Mouse (Mus musculus): Measurements from ENCODE around the gene Olfr782. TPM values are rescaled to one million over a fixed set of nuclear protein-coding genes. Genes with fewer than 3 reads are reported as not detected.
"Not testable (repeated sequence)": the region's sequence is repeated elsewhere in the genome, so short reads cannot be mapped to it uniquely, and the experiment has no call there.

Gene Olfr782
- polyA plus RNA-seq (2015; fragmentation: Nextera tagmentation; extraction: Ambion mirVana): not detected in 2 replicates

- Histone ChIP-seq H3K27ac (replicated peaks) (no peak within 1 kb of the TSS), H3K4me3 (no peak within 1 kb of the TSS), H3K27me3 (replicated peaks) (no peaks in the 10 kb centered on the region), H3K9me3 (no peaks in the 10 kb centered on the region), H3K4me2 (no peak within 1 kb of the TSS), H3K36me3 (no peaks in the 10 kb centered on the region), H3K9ac (no peak within 1 kb of the TSS), H3K4me1 (no peaks in the 10 kb centered on the region)
- no peak for ATAC-seq (ENCODE audit: extremely low read depth, insufficient number of reproducible peaks, low FRiP score, low TSS enrichment)
- 76% methylated on average over 3 of the region's 3 CpGs for WGBS
Measured at GRCm38 (mm10) chr10:129348550-129348949, at the start of gene Olfr782. Olfr782 (plus strand) TSS chr10:129348850.

- H3K36me3 ChIP-seq; H3K27ac ChIP-seq (replicated peaks); H3K9me3 ChIP-seq; H3K4me1 ChIP-seq; H3K4me3 ChIP-seq; H3K27me3 ChIP-seq (replicated peaks); H3K4me2 ChIP-seq; ATAC-seq (ENCODE audit: extremely low read depth, insufficient number of reproducible peaks, low FRiP score, low TSS enrichment); H3K9ac ChIP-seq: not testable (repeated sequence)
- 42% methylated on average over 1 of the region's 1 CpGs for WGBS
Measured at GRCm38 (mm10) chr10:129312973-129313372, 35.7 kb upstream of the Olfr782 start.

GRCm38 (mm10) chr10:129313521-129313920 lies 35.1 kb upstream of the Olfr782 start:
- H3K27me3 ChIP-seq (replicated peaks); H3K4me2 ChIP-seq; H3K27ac ChIP-seq (replicated peaks); H3K4me3 ChIP-seq; H3K4me1 ChIP-seq; H3K36me3 ChIP-seq; H3K9ac ChIP-seq; ATAC-seq (ENCODE audit: extremely low read depth, insufficient number of reproducible peaks, low FRiP score, low TSS enrichment); H3K9me3 ChIP-seq: not testable (repeated sequence)
- WGBS: no CpG with 5 or more reads among the region's 1 CpGs

GRCm38 (mm10) chr10:129317817-129318216 lies 30.8 kb upstream of the Olfr782 start, which contains the start of gene Olfr780:
Olfr780 (plus strand) TSS chr10:129318117.
- no peaks in the 10 kb centered on the region for H3K4me1 ChIP-seq
- no peak within 1 kb of the TSS for H3K4me2 ChIP-seq
- H3K9me3 ChIP-seq: no peaks in the 10 kb centered on the region
- 63% methylated on average over 3 of the region's 3 CpGs for WGBS
- no peak within 1 kb of the TSS for H3K4me3 ChIP-seq
- no peak for ATAC-seq (ENCODE audit: extremely low read depth, insufficient number of reproducible peaks, low FRiP score, low TSS enrichment)
- H3K36me3 ChIP-seq: no peaks in the 10 kb centered on the region
- no peak within 1 kb of the TSS for H3K27ac ChIP-seq (replicated peaks)
- no peaks in the 10 kb centered on the region for H3K27me3 ChIP-seq (replicated peaks)
- H3K9ac ChIP-seq: no peak within 1 kb of the TSS

GRCm38 (mm10) chr10:129328554-129328953 lies 20.1 kb upstream of the Olfr782 start, which contains the start of gene Olfr781:
Olfr781 (plus strand) TSS chr10:129328854.
- no peak for ATAC-seq (ENCODE audit: extremely low read depth, insufficient number of reproducible peaks, low FRiP score, low TSS enrichment)
- Histone ChIP-seq H3K4me2 (no peak within 1 kb of the TSS), H3K36me3 (no peaks in the 10 kb centered on the region), H3K4me1 (no peaks in the 10 kb centered on the region), H3K27me3 (replicated peaks) (no peaks in the 10 kb centered on the region), H3K9me3 (peaks cover 15% of the 10 kb centered on the region; the same call in 1 of the 2 replicates), H3K27ac (replicated peaks) (no peak within 1 kb of the TSS), H3K4me3 (no peak within 1 kb of the TSS), H3K9ac (no peak within 1 kb of the TSS)

GRCm38 (mm10) chr10:129352475-129352874 lies 3.8 kb downstream of the Olfr782 start:
- H3K9me3 ChIP-seq; H3K4me3 ChIP-seq; H3K36me3 ChIP-seq; H3K9ac ChIP-seq; ATAC-seq (ENCODE audit: extremely low read depth, insufficient number of reproducible peaks, low FRiP score, low TSS enrichment); H3K4me2 ChIP-seq; H3K4me1 ChIP-seq; H3K27me3 ChIP-seq (replicated peaks); H3K27ac ChIP-seq (replicated peaks): not testable (repeated sequence)
- WGBS: 58% methylated on average over 2 of the region's 2 CpGs

GRCm38 (mm10) chr10:129356496-129356895 lies 7.8 kb downstream of the Olfr782 start:
- H3K4me3 ChIP-seq; H3K27me3 ChIP-seq (replicated peaks); H3K4me2 ChIP-seq; ATAC-seq (ENCODE audit: extremely low read depth, insufficient number of reproducible peaks, low FRiP score, low TSS enrichment); H3K36me3 ChIP-seq; H3K27ac ChIP-seq (replicated peaks); H3K9ac ChIP-seq; H3K4me1 ChIP-seq; H3K9me3 ChIP-seq: not testable (repeated sequence)
- 68% methylated on average over 4 of the region's 4 CpGs for WGBS

- Histone ChIP-seq H3K4me2 (no peak overlapping the region), H3K4me3 (no peak overlapping the region), H3K36me3 (no peaks in the 10 kb centered on the region), H3K9me3 (0 out of 2 replicates have a peak, but pooled peaks cover 11% of the 10 kb centered on the region), H3K9ac (no peak overlapping the region), H3K27me3 (replicated peaks) (no peaks in the 10 kb centered on the region), H3K4me1 (no peaks in the 10 kb centered on the region), H3K27ac (replicated peaks) (no peak overlapping the region)
- no peak for ATAC-seq (ENCODE audit: extremely low read depth, insufficient number of reproducible peaks, low FRiP score, low TSS enrichment)
- WGBS: 63% methylated on average over 5 of the region's 5 CpGs
Measured at GRCm38 (mm10) chr10:129357307-129357706, 8.7 kb downstream of the Olfr782 start.

GRCm38 (mm10) chr10:129374051-129374450 lies 25.4 kb downstream of the Olfr782 start:
- WGBS: 76% methylated on average over 5 of the region's 5 CpGs
- not testable (repeated sequence) for H3K4me1 ChIP-seq; H3K27ac ChIP-seq (replicated peaks); H3K9me3 ChIP-seq; H3K36me3 ChIP-seq; ATAC-seq (ENCODE audit: extremely low read depth, insufficient number of reproducible peaks, low FRiP score, low TSS enrichment); H3K27me3 ChIP-seq (replicated peaks); H3K9ac ChIP-seq; H3K4me3 ChIP-seq; H3K4me2 ChIP-seq

GRCm38 (mm10) chr10:129383783-129384182 lies 35.1 kb downstream of the Olfr782 start, which contains the start of gene Olfr784:
Olfr784 (plus strand) TSS chr10:129384083.
- ATAC-seq (ENCODE audit: extremely low read depth, insufficient number of reproducible peaks, low FRiP score, low TSS enrichment): no peak
- Histone ChIP-seq H3K27ac (replicated peaks) (no peak within 1 kb of the TSS), H3K9me3 (no peaks in the 10 kb centered on the region), H3K27me3 (replicated peaks) (no peaks in the 10 kb centered on the region), H3K36me3 (no peaks in the 10 kb centered on the region), H3K9ac (no peak within 1 kb of the TSS), H3K4me1 (no peaks in the 10 kb centered on the region), H3K4me2 (no peak within 1 kb of the TSS), H3K4me3 (no peak within 1 kb of the TSS)

- Histone ChIP-seq H3K9ac (no peak overlapping the region), H3K4me1 (no peaks in the 10 kb centered on the region), H3K4me3 (no peak overlapping the region), H3K27me3 (replicated peaks) (no peaks in the 10 kb centered on the region), H3K4me2 (no peak overlapping the region), H3K9me3 (peaks cover 3% of the 10 kb centered on the region), H3K27ac (replicated peaks) (no peak overlapping the region), H3K36me3 (no peaks in the 10 kb centered on the region)
- 46% methylated on average over 5 of the region's 5 CpGs for WGBS
- no peak for ATAC-seq (ENCODE audit: extremely low read depth, insufficient number of reproducible peaks, low FRiP score, low TSS enrichment)
Measured at GRCm38 (mm10) chr10:129400892-129401291, 52.2 kb downstream of the Olfr782 start.

All from heart, embryonic 13.5 days (tissue).